Mouse (Mus musculus) hindbrain, embryonic 12.5 days (tissue): ENCODE measurements at regions not wholly inside any gene's neighbourhood (a gene's known extent, or its start where the extent isn't known, plus 50 kb on each side); places are given as distances from the start of the nearest gene placed in this dataset.

Experiments used
- ATAC-seq: fragments of 200-750 bp; cut with Nextera tagmentation; 2 replicates; pipeline ENCODE4 v1.8.0; 2017; ENCODE audit warnings: moderate TSS enrichment; ENCODE audit not compliant: low FRiP score
- H3K27ac ChIP-seq: fragments of 300-500 bp; sonication (generic); 2 replicates; pipeline ENCODE4 v1.5.1; 2016; ENCODE audit warnings: mild to moderate bottlenecking
- H3K27me3 ChIP-seq: fragments of 300-500 bp; sonication (generic); 2 replicates; pipeline ENCODE4 v1.6.1; 2016; ENCODE audit warnings: mild to moderate bottlenecking
- H3K36me3 ChIP-seq: fragments of 300-500 bp; sonication (generic); 2 replicates; pipeline ENCODE4 v1.6.1; 2016; ENCODE audit warnings: mild to moderate bottlenecking
- H3K4me1 ChIP-seq: fragments of 300-500 bp; sonication (generic); 2 replicates; pipeline ENCODE4 v1.6.1; 2016
- H3K4me2 ChIP-seq: fragments of 300-500 bp; sonication (generic); replicated peaks from 2 replicates; pipeline ENCODE4 v1.6.1; 2016; ENCODE audit warnings: mild to moderate bottlenecking
- H3K4me3 ChIP-seq: fragments of 300-500 bp; sonication (generic); 2 replicates; pipeline ENCODE4 v1.5.1; 2016; ENCODE audit warnings: mild to moderate bottlenecking
- H3K9ac ChIP-seq: fragments of 300-500 bp; sonication (generic); 2 replicates; pipeline ENCODE4 v1.6.1; 2016; ENCODE audit warnings: mild to moderate bottlenecking, moderate library complexity
- H3K9me3 ChIP-seq: fragments of 300-500 bp; sonication (generic); replicated peaks from 2 replicates; pipeline ENCODE4 v1.6.1; 2016; ENCODE audit warnings: mild to moderate bottlenecking
- WGBS: fragments of 180-500 bp; shearing (Covaris S2); methylation state at CpG from one replicate; pipeline ENCODE4 v1.1.7; 2016; 5-methylcytosine and 5-hydroxymethylcytosine counted together

DNA sequence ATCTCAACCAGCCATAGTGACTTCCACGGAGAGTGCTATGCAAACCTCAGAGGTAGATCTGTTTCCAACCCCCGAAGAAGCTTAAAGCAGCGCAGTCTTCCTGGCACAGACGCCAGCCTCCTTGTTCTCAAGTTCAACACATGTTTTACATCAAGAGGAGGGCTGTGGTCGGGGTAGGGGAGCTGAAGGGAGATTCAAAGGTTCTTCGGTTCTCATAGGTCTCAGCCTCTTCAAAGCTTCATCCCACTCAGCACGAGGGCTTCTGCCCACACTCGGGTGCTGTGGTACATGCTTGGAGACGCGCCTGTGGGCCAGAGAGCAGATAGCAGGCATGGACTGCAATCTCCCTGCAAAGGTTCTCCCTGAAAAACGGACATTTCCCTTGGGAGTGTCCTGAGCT lies 219.7 kb downstream of the Bcl2l11 start:
- Histone ChIP-seq H3K27ac (no peak overlapping the region), H3K27me3 (no peaks in the 10 kb centered on the region), H3K4me1 (peaks cover 2% of the 10 kb centered on the region; the same call in 1 of the 2 replicates), H3K9me3 (no peaks in the 10 kb centered on the region), H3K4me3 (no peak overlapping the region), H3K4me2 (no peak overlapping the region), H3K9ac (no peak overlapping the region), H3K36me3 (no peaks in the 10 kb centered on the region)
- 73% methylated on average over 11 of the region's 11 CpGs for WGBS
- no peak for ATAC-seq

DNA sequence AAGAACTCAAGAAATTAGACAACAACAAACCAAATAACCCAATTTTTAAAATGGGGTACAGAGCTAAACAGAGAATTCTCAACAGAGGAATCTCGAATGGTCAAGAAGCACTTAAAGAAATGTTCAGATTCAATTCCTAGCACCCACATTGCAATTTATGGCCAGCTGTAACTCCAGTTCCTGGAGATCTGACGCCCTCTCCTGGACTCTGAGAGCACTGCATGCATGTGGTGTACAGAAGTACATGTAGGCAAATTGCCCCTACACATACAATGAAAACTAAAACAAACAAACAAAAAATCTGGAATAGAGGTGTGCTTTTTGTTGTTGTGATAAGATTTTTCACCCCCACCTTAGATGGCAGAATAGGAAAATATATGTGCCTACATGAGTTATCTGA lies 222.7 kb downstream of the Bcl2l11 start:
- Histone ChIP-seq H3K36me3 (no peaks in the 10 kb centered on the region), H3K9ac (no peak overlapping the region), H3K4me2 (no peak overlapping the region), H3K9me3 (no peaks in the 10 kb centered on the region), H3K4me3 (no peak overlapping the region), H3K27ac (no peak overlapping the region), H3K4me1 (no peaks in the 10 kb centered on the region), H3K27me3 (no peaks in the 10 kb centered on the region)
- WGBS: 74% methylated on average over 2 of the region's 2 CpGs
- ATAC-seq: no peak

DNA sequence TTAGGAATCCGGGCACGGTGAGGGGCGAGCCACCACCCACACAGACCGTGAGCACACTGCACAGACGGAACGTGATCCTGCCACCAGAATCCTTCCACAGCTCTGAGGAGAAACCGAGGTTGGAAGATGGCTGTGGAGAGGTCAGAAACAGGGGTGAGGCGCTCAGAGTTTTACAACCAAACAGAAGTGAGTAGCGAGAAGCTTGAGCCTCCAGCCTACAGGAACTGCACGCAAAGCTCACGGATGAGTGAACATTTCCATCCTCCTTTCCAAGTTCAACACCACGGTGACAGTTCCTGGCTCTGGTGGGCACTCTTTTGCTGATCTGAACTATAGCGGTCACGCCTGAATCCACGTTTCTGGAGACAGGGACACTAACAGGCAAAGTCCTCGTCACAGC lies 225.6 kb downstream of the Bcl2l11 start:
- H3K9ac ChIP-seq: no peak overlapping the region
- H3K4me1 ChIP-seq: no peaks in the 10 kb centered on the region
- no peaks in the 10 kb centered on the region for H3K9me3 ChIP-seq
- WGBS: 86% methylated on average over 16 of the region's 16 CpGs
- no peak overlapping the region for H3K4me3 ChIP-seq
- no peak for ATAC-seq
- H3K36me3 ChIP-seq: no peaks in the 10 kb centered on the region
- no peak overlapping the region for H3K27ac ChIP-seq
- H3K4me2 ChIP-seq: no peak overlapping the region
- no peaks in the 10 kb centered on the region for H3K27me3 ChIP-seq

DNA sequence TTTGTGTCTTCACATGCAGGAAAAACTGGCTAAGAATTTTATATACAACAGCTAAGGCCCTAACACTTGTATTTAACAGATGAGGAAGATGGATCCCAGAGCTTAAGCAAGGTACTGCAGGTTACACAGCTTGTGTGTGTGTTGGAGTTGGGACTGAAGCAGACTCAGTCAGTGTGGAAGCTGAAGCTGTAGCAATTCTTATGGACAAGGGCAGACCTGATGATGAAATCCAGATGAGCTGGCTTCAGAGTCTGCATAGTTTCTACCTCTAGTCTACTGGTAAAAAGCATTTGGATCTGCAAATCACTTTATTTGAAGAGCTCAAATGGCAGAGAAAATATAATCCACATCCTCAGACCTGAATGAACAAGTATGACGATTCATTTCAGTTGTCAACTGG lies 226.7 kb downstream of the Bcl2l11 start:
- Histone ChIP-seq H3K27me3 (no peaks in the 10 kb centered on the region), H3K9ac (no peak overlapping the region), H3K36me3 (no peaks in the 10 kb centered on the region), H3K4me3 (no peak overlapping the region), H3K4me2 (no peak overlapping the region), H3K27ac (no peak overlapping the region), H3K9me3 (no peaks in the 10 kb centered on the region), H3K4me1 (no peaks in the 10 kb centered on the region)
- ATAC-seq: no peak
- 77% methylated on average over 1 of the region's 1 CpGs for WGBS

DNA sequence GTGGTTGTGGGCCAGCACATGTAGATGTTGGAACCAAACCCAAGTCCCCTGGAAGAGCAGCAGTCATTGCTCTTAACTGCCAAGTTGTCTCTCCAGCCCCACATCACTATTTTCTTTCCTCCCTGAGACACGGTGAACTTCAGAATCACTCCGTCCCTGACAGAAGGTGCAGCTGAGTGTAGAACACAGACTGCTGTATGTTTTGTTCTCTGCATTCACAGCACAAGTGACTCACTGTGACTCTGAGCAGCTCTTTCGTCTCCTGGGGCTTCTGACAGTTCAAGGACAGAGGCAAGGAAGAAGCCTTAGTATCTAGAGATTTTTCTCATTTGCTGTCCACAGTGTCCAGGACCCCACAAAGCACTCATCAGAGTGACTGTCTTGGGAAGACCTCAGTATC lies 227.6 kb downstream of the Bcl2l11 start:
- WGBS: 81% methylated on average over 3 of the region's 3 CpGs
- no peaks in the 10 kb centered on the region for H3K4me1 ChIP-seq
- no peak overlapping the region for H3K9ac ChIP-seq
- H3K36me3 ChIP-seq: no peaks in the 10 kb centered on the region
- H3K27ac ChIP-seq: no peak overlapping the region
- H3K9me3 ChIP-seq: no peaks in the 10 kb centered on the region
- no peak overlapping the region for H3K4me3 ChIP-seq
- H3K27me3 ChIP-seq: no peaks in the 10 kb centered on the region
- no peak overlapping the region for H3K4me2 ChIP-seq
- no peak for ATAC-seq

DNA sequence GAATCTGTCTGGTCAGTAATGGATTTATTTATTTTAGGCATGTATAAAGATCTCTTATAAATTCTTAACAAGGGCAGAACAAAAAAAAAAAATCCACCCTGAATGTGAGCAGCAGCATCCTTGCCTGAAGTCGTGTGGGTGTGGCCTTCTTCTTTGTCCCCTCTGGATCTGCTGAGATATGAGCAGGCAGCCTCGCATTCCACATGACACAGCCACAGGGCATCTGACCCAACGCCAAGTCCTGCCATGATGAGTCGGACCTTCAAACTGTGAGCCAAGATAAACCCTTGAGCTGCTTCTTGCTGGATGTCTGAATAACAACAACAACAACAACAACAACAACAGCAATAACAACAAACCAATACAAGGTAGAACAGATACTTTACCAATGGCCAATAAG lies 230.5 kb downstream of the Bcl2l11 start:
- WGBS: 80% methylated on average over 4 of the region's 4 CpGs
- Histone ChIP-seq H3K36me3 (no peaks in the 10 kb centered on the region), H3K27me3 (no peaks in the 10 kb centered on the region), H3K9ac (no peak overlapping the region), H3K9me3 (no peaks in the 10 kb centered on the region), H3K4me1 (no peaks in the 10 kb centered on the region), H3K4me3 (no peak overlapping the region), H3K27ac (no peak overlapping the region), H3K4me2 (no peak overlapping the region)
- ATAC-seq: no peak

DNA sequence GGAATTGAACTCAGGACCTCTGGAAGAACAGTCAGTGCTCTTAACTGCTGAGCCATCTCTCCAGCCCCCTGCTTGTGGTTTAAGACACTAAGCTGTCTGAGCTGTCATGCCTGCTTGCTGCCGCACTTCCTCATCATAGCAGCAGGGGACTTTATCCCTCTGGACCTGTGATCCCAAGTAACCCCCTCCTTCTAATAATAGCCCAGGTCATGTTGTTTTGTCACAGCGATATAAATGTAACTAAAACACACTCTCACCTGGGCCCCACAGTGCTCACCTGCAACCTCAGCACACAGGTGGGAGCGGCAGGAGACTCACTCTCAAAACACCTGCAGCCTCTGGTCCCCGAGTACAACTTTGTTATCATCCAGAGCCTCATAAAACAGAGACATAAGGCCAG lies 231.9 kb upstream of the Spdye4c start:
- Histone ChIP-seq H3K4me3 (no peak overlapping the region), H3K4me1 (no peaks in the 10 kb centered on the region), H3K9ac (no peak overlapping the region), H3K27me3 (no peaks in the 10 kb centered on the region), H3K27ac (no peak overlapping the region), H3K9me3 (no peaks in the 10 kb centered on the region), H3K4me2 (no peak overlapping the region), H3K36me3 (no peaks in the 10 kb centered on the region)
- 76% methylated on average over 4 of the region's 4 CpGs for WGBS
- ATAC-seq: no peak

DNA sequence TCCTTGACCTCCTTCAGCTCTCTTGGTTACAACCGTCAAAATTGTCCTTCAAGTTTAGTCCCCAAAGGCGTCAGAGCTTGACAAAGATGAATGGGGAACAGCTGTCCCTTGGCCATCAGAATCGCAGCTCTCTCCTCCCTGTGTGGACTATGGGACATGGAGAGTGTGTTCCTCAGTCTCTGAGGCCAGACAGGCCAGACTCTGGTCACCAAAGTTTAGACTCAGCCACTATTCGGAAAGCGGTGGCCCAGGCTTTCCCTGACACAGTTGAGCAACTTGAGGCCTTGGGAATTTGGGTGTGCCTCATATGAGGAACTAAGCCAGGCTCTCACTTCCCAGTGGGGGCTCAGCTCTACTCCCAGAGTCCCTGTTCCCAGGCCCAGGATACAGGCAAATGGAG lies 230.5 kb upstream of the Spdye4c start:
- no peak overlapping the region for H3K27ac ChIP-seq
- H3K36me3 ChIP-seq: no peaks in the 10 kb centered on the region
- H3K4me1 ChIP-seq: no peaks in the 10 kb centered on the region
- H3K9me3 ChIP-seq: no peaks in the 10 kb centered on the region
- H3K4me2 ChIP-seq: no peak overlapping the region
- H3K4me3 ChIP-seq: no peak overlapping the region
- H3K9ac ChIP-seq: no peak overlapping the region
- no peak for ATAC-seq
- 70% methylated on average over 5 of the region's 5 CpGs for WGBS
- no peaks in the 10 kb centered on the region for H3K27me3 ChIP-seq

DNA sequence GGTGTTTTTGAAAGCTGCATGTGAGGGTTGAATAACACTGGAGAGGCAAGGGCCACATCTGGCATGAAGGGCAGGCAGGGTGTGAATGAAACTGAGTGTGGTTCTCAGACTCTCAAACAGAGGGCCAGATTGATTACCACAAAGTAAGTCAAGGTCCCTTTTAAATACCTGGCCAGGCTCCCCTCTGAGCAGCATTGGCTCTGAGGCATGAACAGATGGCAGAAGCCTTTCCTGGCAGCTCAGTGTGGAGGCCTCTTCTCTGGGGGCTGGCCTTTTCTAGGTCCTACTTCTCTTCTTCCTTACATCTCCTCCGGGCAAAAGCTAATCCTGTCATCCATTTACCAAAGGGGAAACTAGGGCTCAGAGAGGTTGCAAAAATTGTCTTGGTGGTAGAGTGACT lies 229.6 kb upstream of the Spdye4c start:
- WGBS: 88% methylated on average over 1 of the region's 1 CpGs
- no peaks in the 10 kb centered on the region for H3K9me3 ChIP-seq
- H3K9ac ChIP-seq: no peak overlapping the region
- no peak overlapping the region for H3K27ac ChIP-seq
- no peak for ATAC-seq
- no peaks in the 10 kb centered on the region for H3K4me1 ChIP-seq
- H3K36me3 ChIP-seq: no peaks in the 10 kb centered on the region
- no peak overlapping the region for H3K4me3 ChIP-seq
- no peak overlapping the region for H3K4me2 ChIP-seq
- no peaks in the 10 kb centered on the region for H3K27me3 ChIP-seq

DNA sequence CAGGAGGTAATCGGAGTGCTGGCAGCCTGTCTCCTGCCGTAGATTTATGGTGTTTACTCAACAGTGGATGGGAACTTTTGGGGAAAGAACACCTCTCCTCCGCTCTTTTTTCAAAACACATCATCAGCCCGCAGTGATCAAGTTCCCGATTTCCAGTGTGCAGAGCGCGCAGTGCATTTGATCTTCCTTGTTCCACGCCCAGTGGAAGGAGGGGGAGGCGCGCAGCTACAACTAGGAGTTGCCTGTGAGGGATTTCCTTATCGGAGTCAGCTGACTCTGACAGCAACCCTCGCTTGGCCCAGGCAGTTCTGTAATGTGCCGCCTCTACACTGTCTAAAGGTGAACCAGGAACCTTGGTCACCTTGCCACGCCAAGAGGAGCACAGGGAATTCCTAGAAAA lies 226.8 kb upstream of the Spdye4c start:
- no peak overlapping the region for H3K4me3 ChIP-seq
- ATAC-seq: no peak
- no peak overlapping the region for H3K27ac ChIP-seq
- no peak overlapping the region for H3K9ac ChIP-seq
- peak overlapping the region; percentile 13 for H3K4me2 ChIP-seq
- no peaks in the 10 kb centered on the region for H3K4me1 ChIP-seq
- H3K9me3 ChIP-seq: no peaks in the 10 kb centered on the region
- 68% methylated on average over 14 of the region's 14 CpGs for WGBS
- no peaks in the 10 kb centered on the region for H3K27me3 ChIP-seq
- no peaks in the 10 kb centered on the region for H3K36me3 ChIP-seq

DNA sequence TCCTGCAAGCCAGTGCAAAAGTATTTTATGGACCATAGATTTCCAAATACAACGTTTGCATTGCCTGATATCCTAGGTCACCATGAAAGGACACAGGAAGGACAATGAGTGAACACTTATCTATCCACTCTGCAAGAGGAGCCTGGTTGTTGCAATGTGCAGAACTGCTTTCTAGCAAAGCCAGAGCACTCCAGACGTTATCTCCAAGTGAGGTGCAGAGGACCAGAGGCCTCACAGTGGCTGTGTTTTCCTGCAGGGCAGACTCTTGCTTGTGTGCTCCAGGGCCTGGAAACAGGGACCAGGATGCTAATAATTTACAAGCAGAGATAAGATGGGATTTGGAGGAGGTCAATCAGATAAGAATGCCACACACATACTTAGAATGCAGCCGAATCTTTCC lies 226.0 kb upstream of the Spdye4c start:
- Histone ChIP-seq H3K4me2 (no peak overlapping the region), H3K4me3 (no peak overlapping the region), H3K9me3 (no peaks in the 10 kb centered on the region), H3K9ac (no peak overlapping the region), H3K36me3 (no peaks in the 10 kb centered on the region), H3K27ac (no peak overlapping the region), H3K27me3 (no peaks in the 10 kb centered on the region), H3K4me1 (no peaks in the 10 kb centered on the region)
- WGBS: 84% methylated on average over 3 of the region's 3 CpGs
- no peak for ATAC-seq

DNA sequence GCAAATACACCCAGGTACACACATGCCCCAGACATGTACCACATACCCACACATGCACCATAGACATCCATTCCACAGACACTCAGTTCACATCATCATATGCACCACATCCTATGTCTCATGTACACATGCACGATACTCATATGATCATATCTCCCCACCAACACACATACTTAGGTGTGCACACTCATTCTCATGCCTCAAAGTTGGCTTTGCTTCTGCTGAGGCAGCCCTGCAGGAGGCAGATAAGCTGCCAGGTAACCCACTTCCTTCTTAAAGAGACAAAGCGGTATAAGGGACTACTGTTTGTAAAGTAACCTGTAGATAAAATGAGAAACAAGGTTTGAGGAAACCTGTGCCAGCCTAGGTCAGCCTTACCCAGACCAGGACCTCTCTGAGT lies 225.2 kb upstream of the Spdye4c start:
- Histone ChIP-seq H3K4me3 (no peak overlapping the region), H3K36me3 (no peaks in the 10 kb centered on the region), H3K27ac (no peak overlapping the region), H3K27me3 (no peaks in the 10 kb centered on the region), H3K4me2 (no peak overlapping the region), H3K9ac (no peak overlapping the region), H3K9me3 (no peaks in the 10 kb centered on the region), H3K4me1 (no peaks in the 10 kb centered on the region)
- no peak for ATAC-seq
- WGBS: 93% methylated on average over 2 of the region's 2 CpGs

DNA sequence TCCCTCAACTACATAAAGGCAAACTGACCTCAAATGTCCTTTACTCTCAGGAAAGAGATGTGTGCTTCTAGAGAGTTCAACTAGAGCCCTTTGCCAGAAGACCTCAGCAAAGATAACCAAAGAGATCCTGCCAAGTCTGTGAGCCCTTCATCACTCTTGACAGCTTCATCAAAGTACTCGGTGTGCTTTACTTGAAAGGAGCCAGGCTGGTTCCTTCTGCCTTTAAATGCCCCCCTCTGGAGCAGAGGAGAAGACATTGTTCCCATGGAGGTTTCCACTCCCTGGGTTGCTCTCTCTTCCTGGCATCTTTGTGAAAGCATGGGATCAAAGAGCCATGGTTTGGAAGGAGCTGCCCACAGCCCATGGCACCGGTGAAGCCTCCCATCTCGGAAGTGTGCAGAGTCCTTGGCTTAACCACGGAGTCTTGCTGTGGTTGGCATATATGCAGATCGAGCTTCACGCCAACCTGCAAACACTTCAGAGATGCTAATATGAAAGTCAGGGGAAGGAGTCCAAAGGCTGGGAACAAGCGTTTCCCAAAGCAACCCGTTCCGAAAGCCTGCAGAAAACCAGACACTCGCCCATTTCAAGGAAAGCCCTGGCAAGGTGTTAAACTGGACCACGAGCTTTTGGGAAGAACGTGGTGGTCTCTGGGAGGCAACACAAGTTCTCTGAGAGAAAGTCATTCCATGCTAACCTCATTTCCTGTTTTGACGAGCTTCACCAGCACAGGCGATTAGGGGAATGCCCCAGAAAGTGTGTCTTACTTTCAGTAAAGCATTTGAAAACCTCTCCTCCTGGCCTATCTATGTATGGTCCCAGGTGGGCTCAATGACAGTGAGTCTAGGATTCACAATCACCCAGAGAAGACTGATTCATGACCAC lies 223.5 kb upstream of the Spdye4c start:
- H3K4me2 ChIP-seq: no peak overlapping the region
- H3K27ac ChIP-seq: no peak overlapping the region
- no peak overlapping the region for H3K9ac ChIP-seq
- H3K27me3 ChIP-seq: no peaks in the 10 kb centered on the region
- no peak overlapping the region for H3K4me3 ChIP-seq
- no peaks in the 10 kb centered on the region for H3K36me3 ChIP-seq
- no peaks in the 10 kb centered on the region for H3K9me3 ChIP-seq
- 84% methylated on average over 14 of the region's 14 CpGs for WGBS
- ATAC-seq: no peak
- H3K4me1 ChIP-seq: no peaks in the 10 kb centered on the region
